Mouse (Mus musculus): Measurements from ENCODE around the gene Hpdl. TPM values are rescaled to one million over a fixed set of nuclear protein-coding genes. Genes with fewer than 3 reads are reported as not detected.

The Hpdl gene
- polyA plus RNA-seq, 1 experiment = 7.3 TPM

- Histone ChIP-seq H3K4me3 (ENCODE audit: low read depth, low read length) (peak overlapping the region; percentile 73), H3K36me3 (ENCODE audit: control insufficient read depth, insufficient read depth, low read length) (no peaks in the 10 kb centered on the region), H3K27ac (ENCODE audit: insufficient read depth, low read depth, low read length) (peak overlapping the region; percentile 70), H3K4me1 (ENCODE audit: control insufficient read depth, insufficient read depth, insufficient read length, low read length) (peaks cover 31% of the 10 kb centered on the region), H3K27me3 (ENCODE audit: control insufficient read depth, insufficient read depth, low read length) (no peaks in the 10 kb centered on the region)
- WGBS = 2% methylated on average over 29 of the region's 29 CpGs
- TF ChIP-seq CTCF (IDR thresholded peaks at IDR 0.05; ENCODE audit: extremely low read depth, insufficient read length, insufficient replicate concordance, low read depth, low read length) (no peak), POLR2A (IDR thresholded peaks at IDR 0.05; ENCODE audit: low read depth, low read length) (peak; percentile 87)
Measured at GRCm38 (mm10) chr4:116824541-116825004, 3.1 kb upstream of the Hpdl start.

- peak overlapping the region; percentile 70 for H3K4me3 ChIP-seq (ENCODE audit: low read depth, low read length)
- H3K27ac ChIP-seq (ENCODE audit: insufficient read depth, low read depth, low read length) = no peak overlapping the region
- H3K27me3 ChIP-seq (ENCODE audit: control insufficient read depth, insufficient read depth, low read length) = no peaks in the 10 kb centered on the region
- peaks cover 31% of the 10 kb centered on the region for H3K4me1 ChIP-seq (ENCODE audit: control insufficient read depth, insufficient read depth, insufficient read length, low read length)
- TF ChIP-seq CTCF (IDR thresholded peaks at IDR 0.05; ENCODE audit: extremely low read depth, insufficient read length, insufficient replicate concordance, low read depth, low read length) = peak; percentile 34; the same call in 1 of the 2 replicates
- no peak for TF ChIP-seq POLR2A (IDR thresholded peaks at IDR 0.05; ENCODE audit: low read depth, low read length)
- WGBS = under 1% methylated on average over 51 of the region's 51 CpGs
- no peaks in the 10 kb centered on the region for H3K36me3 ChIP-seq (ENCODE audit: control insufficient read depth, insufficient read depth, low read length)
Measured at GRCm38 (mm10) chr4:116820902-116821693, 409 bp downstream of the Hpdl start.

- TF ChIP-seq POLR2A (IDR thresholded peaks at IDR 0.05; ENCODE audit: low read depth, low read length) = no peak
- TF ChIP-seq CTCF (IDR thresholded peaks at IDR 0.05; ENCODE audit: extremely low read depth, insufficient read length, insufficient replicate concordance, low read depth, low read length) = no peak
- Histone ChIP-seq H3K36me3 (ENCODE audit: control insufficient read depth, insufficient read depth, low read length) (no peaks in the 10 kb centered on the region), H3K27me3 (ENCODE audit: control insufficient read depth, insufficient read depth, low read length) (no peaks in the 10 kb centered on the region), H3K4me1 (ENCODE audit: control insufficient read depth, insufficient read depth, insufficient read length, low read length) (peaks cover 24% of the 10 kb centered on the region), H3K27ac (ENCODE audit: insufficient read depth, low read depth, low read length) (no peak overlapping the region), H3K4me3 (ENCODE audit: low read depth, low read length) (peak overlapping the region; percentile 70)
- WGBS = 45% methylated on average over 32 of the region's 32 CpGs
Measured at GRCm38 (mm10) chr4:116819968-116820901, 1.3 kb downstream of the Hpdl start.

GRCm38 (mm10) chr4:116817486-116817885 lies 4.0 kb downstream of the Hpdl start:
- TF ChIP-seq CTCF (IDR thresholded peaks at IDR 0.05; ENCODE audit: extremely low read depth, insufficient read length, insufficient replicate concordance, low read depth, low read length) (no peak), POLR2A (IDR thresholded peaks at IDR 0.05; ENCODE audit: low read depth, low read length) (no peak)
- WGBS = 95% methylated on average over 6 of the region's 6 CpGs
- peaks cover 13% of the 10 kb centered on the region for H3K4me1 ChIP-seq (ENCODE audit: control insufficient read depth, insufficient read depth, insufficient read length, low read length)
- H3K36me3 ChIP-seq (ENCODE audit: control insufficient read depth, insufficient read depth, low read length) = no peaks in the 10 kb centered on the region
- no peaks in the 10 kb centered on the region for H3K27me3 ChIP-seq (ENCODE audit: control insufficient read depth, insufficient read depth, low read length)
- no peak overlapping the region for H3K4me3 ChIP-seq (ENCODE audit: low read depth, low read length)
- H3K27ac ChIP-seq (ENCODE audit: insufficient read depth, low read depth, low read length) = no peak overlapping the region

GRCm38 (mm10) chr4:116815276-116815675 lies 6.2 kb downstream of the Hpdl start:
- H3K4me1 ChIP-seq (ENCODE audit: control insufficient read depth, insufficient read depth, insufficient read length, low read length) = peaks cover 2% of the 10 kb centered on the region; the same call in 1 of the 2 replicates
- no peaks in the 10 kb centered on the region for H3K27me3 ChIP-seq (ENCODE audit: control insufficient read depth, insufficient read depth, low read length)
- no peak overlapping the region for H3K4me3 ChIP-seq (ENCODE audit: low read depth, low read length)
- H3K27ac ChIP-seq (ENCODE audit: insufficient read depth, low read depth, low read length) = no peak overlapping the region
- WGBS = 91% methylated on average over 5 of the region's 5 CpGs
- TF ChIP-seq POLR2A (IDR thresholded peaks at IDR 0.05; ENCODE audit: low read depth, low read length) (no peak), CTCF (IDR thresholded peaks at IDR 0.05; ENCODE audit: extremely low read depth, insufficient read length, insufficient replicate concordance, low read depth, low read length) (no peak)
- no peaks in the 10 kb centered on the region for H3K36me3 ChIP-seq (ENCODE audit: control insufficient read depth, insufficient read depth, low read length)

- 39% methylated on average over 3 of the region's 3 CpGs for WGBS
- peaks cover 3% of the 10 kb centered on the region; the same call in 1 of the 2 replicates for H3K4me1 ChIP-seq (ENCODE audit: control insufficient read depth, insufficient read depth, insufficient read length, low read length)
- no peak overlapping the region for H3K27ac ChIP-seq (ENCODE audit: insufficient read depth, low read depth, low read length)
- no peaks in the 10 kb centered on the region for H3K27me3 ChIP-seq (ENCODE audit: control insufficient read depth, insufficient read depth, low read length)
- H3K4me3 ChIP-seq (ENCODE audit: low read depth, low read length) = no peak overlapping the region
- TF ChIP-seq CTCF (IDR thresholded peaks at IDR 0.05; ENCODE audit: extremely low read depth, insufficient read length, insufficient replicate concordance, low read depth, low read length) (no peak), POLR2A (IDR thresholded peaks at IDR 0.05; ENCODE audit: low read depth, low read length) (no peak)
- H3K36me3 ChIP-seq (ENCODE audit: control insufficient read depth, insufficient read depth, low read length) = peaks cover 2% of the 10 kb centered on the region; the same call in 1 of the 2 replicates
Measured at GRCm38 (mm10) chr4:116811012-116811411, 10.5 kb downstream of the Hpdl start.

All from small intestine, adult 2 months (tissue).